Mouse (Mus musculus): ENCODE data around the gene Gm20547.

- no peak for TF ChIP-seq CTCF (IDR thresholded peaks at IDR 0.05; ENCODE audit: borderline replicate concordance, extremely low read depth, insufficient read depth, insufficient read length)
- no peak for TF ChIP-seq POLR2A (IDR thresholded peaks at IDR 0.05; ENCODE audit: borderline replicate concordance, extremely low read depth, insufficient read depth, insufficient read length, poor library complexity, severe bottlenecking)
These were observed 1.5 kb upstream of the Gm20547 start for GRCm38 (mm10) chr17:34883332-34883731.

Measured in brain, embryonic 14.5 days (tissue).